Mouse (Mus musculus) forebrain, embryonic 11.5 days (tissue): ENCODE data around the gene Moap1. TPM values are rescaled to one million over a fixed set of nuclear protein-coding genes. Genes with fewer than 3 reads are reported as not detected.

Experiments
- ATAC-seq: fragments of 200-750 bp; cut with Nextera tagmentation; replicated peaks from 2 replicates; pipeline ENCODE4 v1.8.0; 2017; ENCODE audit warnings: moderate TSS enrichment; ENCODE audit not compliant: low FRiP score
- DNase-seq: peaks from one replicate; pipeline ENCODE4 v3.0.0-alpha.2; 2017; ENCODE audit warnings: low spot score
- H3K27ac ChIP-seq: fragments of 300-500 bp; sonication (generic); 2 replicates; pipeline ENCODE4 v1.5.1; 2014; ENCODE audit warnings: low read depth, low read length
- H3K27me3 ChIP-seq: fragments of 300-500 bp; sonication (generic); 2 replicates; pipeline ENCODE4 v1.6.1; 2014; ENCODE audit warnings: mild to moderate bottlenecking, low read length, mixed read lengths; ENCODE audit not compliant: control insufficient read depth, insufficient read depth
- H3K36me3 ChIP-seq: fragments of 300-500 bp; sonication (generic); 2 replicates; pipeline ENCODE4 v1.6.1; 2014; ENCODE audit warnings: mild to moderate bottlenecking, low read length, moderate library complexity, mixed read lengths; ENCODE audit not compliant: control insufficient read depth, insufficient read depth
- H3K4me1 ChIP-seq: fragments of 300-500 bp; sonication (generic); replicated peaks from 2 replicates; pipeline ENCODE4 v1.6.1; 2014; ENCODE audit warnings: low read length, mixed read lengths; ENCODE audit not compliant: control insufficient read depth, insufficient read depth
- H3K4me2 ChIP-seq: fragments of 300-500 bp; sonication (generic); 2 replicates; pipeline ENCODE4 v1.6.1; 2014; ENCODE audit warnings: low read depth, mild to moderate bottlenecking, low read length, moderate library complexity, mixed read lengths; ENCODE audit not compliant: severe bottlenecking
- H3K4me3 ChIP-seq: fragments of 300-500 bp; sonication (generic); 2 replicates; pipeline ENCODE4 v1.5.1; 2014; ENCODE audit warnings: low read depth, low read length
- H3K9ac ChIP-seq: fragments of 300-500 bp; sonication (generic); 2 replicates; pipeline ENCODE4 v1.6.1; 2014; ENCODE audit warnings: low read length
- H3K9me3 ChIP-seq: fragments of 300-500 bp; sonication (generic); 2 replicates; pipeline ENCODE4 v1.6.1; 2016; ENCODE audit warnings: low read length, mixed read lengths; ENCODE audit not compliant: control insufficient read depth
- WGBS: fragments of 180-500 bp; shearing (Covaris S2); extraction: QIAGEN DNeasy Blood & Tissue Kit; methylation state at CpG from one replicate; pipeline ENCODE4 v1.1.7; 2014; 5-methylcytosine and 5-hydroxymethylcytosine counted together
- polyA plus RNA-seq: library from polyadenylated mRNA; unstranded; fragments of >200 nt; fragmentation: Nextera tagmentation; extraction: Ambion mirVana; gene quantifications from 2 replicates; pipeline ENCODE4 v1.2.1, GENCODE M21; 2014

Moap1 gene
- polyA plus RNA-seq, 1 experiment from 2014 or later: 34.4 TPM

DNA sequence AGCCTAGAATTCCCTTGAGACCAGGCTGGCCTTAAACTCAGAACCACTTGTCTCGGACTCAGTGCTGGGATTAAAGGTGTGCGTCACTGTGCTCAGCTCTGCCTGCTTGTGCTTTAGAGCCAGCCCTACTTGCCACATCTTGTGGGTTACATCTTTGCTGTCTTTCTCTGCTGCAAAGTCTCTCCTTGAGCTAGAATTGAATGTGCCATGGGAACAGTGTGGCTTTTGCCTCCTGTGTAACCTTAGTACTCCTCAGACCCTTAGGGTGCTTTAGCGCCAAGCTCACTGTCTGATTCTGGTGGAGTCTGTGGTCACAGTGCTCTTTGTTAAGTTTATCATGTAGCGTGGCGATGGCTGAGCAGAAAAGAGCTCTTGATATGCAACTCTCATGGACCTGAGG is 29.2 kb upstream of the Moap1 start:
- H3K4me2 ChIP-seq: no peak overlapping the region
- 90% methylated on average over 5 of the region's 5 CpGs for WGBS
- H3K4me1 ChIP-seq: no peaks in the 10 kb centered on the region
- H3K27me3 ChIP-seq: no peaks in the 10 kb centered on the region
- peaks cover 21% of the 10 kb centered on the region for H3K36me3 ChIP-seq
- no peaks in the 10 kb centered on the region for H3K9me3 ChIP-seq
- no peak overlapping the region for H3K9ac ChIP-seq
- DNase-seq (no peak), ATAC-seq (no peak)
- H3K4me3 ChIP-seq: no peak overlapping the region
- H3K27ac ChIP-seq: no peak overlapping the region

- Histone ChIP-seq H3K4me2 (no peak overlapping the region), H3K36me3 (peaks cover 19% of the 10 kb centered on the region), H3K9me3 (no peaks in the 10 kb centered on the region), H3K27me3 (no peaks in the 10 kb centered on the region), H3K9ac (no peak overlapping the region), H3K27ac (no peak overlapping the region), H3K4me1 (no peaks in the 10 kb centered on the region), H3K4me3 (no peak overlapping the region)
- DNase-seq (no peak), ATAC-seq (no peak)
- 99% methylated on average over 8 of the region's 8 CpGs for WGBS
Measured at GRCm38 (mm10) chr12:102771601-102772000, 28.1 kb upstream of the Moap1 start.

- 93% methylated on average over 4 of the region's 4 CpGs for WGBS
- no peaks in the 10 kb centered on the region for H3K27me3 ChIP-seq
- no peaks in the 10 kb centered on the region for H3K4me1 ChIP-seq
- H3K4me2 ChIP-seq: no peak overlapping the region
- ATAC-seq (no peak), DNase-seq (no peak)
- H3K36me3 ChIP-seq: peaks cover 19% of the 10 kb centered on the region
- no peaks in the 10 kb centered on the region for H3K9me3 ChIP-seq
- no peak overlapping the region for H3K27ac ChIP-seq
- no peak overlapping the region for H3K9ac ChIP-seq
- H3K4me3 ChIP-seq: no peak overlapping the region
Measured at GRCm38 (mm10) chr12:102769000-102769399, 25.5 kb upstream of the Moap1 start.

GRCm38 (mm10) chr12:102763696-102764095 is 20.2 kb upstream of the Moap1 start:
- Histone ChIP-seq H3K4me3 (no peak overlapping the region), H3K4me1 (peaks cover 3% of the 10 kb centered on the region; the same call in 1 of the 2 replicates), H3K9ac (no peak overlapping the region), H3K9me3 (no peaks in the 10 kb centered on the region), H3K4me2 (no peak overlapping the region), H3K36me3 (peaks cover 5% of the 10 kb centered on the region; the same call in 1 of the 2 replicates), H3K27ac (no peak overlapping the region), H3K27me3 (no peaks in the 10 kb centered on the region)
- no peak for DNase-seq
- ATAC-seq: no peak

DNA sequence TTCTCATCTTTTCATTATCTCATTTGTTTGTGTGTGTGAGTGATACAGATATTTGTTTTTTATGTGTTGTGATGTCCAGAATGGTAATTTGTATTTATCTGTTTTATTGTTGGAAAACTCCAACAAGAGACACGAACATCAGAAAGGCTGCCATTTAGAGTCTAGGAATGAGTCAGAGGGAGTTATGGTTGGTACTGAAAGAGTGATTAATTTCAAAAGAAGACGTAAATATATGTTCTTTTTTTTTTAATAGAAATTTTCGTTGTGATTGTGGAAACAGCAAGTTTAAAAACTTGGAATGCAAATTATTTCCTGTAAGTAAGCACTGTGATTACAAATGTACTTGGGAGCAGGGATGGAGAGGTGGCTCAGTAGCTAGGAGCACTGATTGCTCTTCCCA is 18.2 kb upstream of the Moap1 start:
- Histone ChIP-seq H3K4me3 (no peak overlapping the region), H3K4me1 (peaks cover 4% of the 10 kb centered on the region; the same call in 1 of the 2 replicates), H3K9me3 (no peaks in the 10 kb centered on the region), H3K27me3 (no peaks in the 10 kb centered on the region), H3K4me2 (no peak overlapping the region), H3K27ac (no peak overlapping the region), H3K9ac (no peak overlapping the region), H3K36me3 (no peaks in the 10 kb centered on the region; the same call in 1 of the 2 replicates)
- WGBS: 89% methylated on average over 3 of the region's 3 CpGs
- ATAC-seq: no peak
- DNase-seq: no peak

GRCm38 (mm10) chr12:102758936-102759335 is 15.5 kb upstream of the Moap1 start:
- Histone ChIP-seq H3K9ac (peak overlapping the region; percentile 84), H3K9me3 (no peaks in the 10 kb centered on the region), H3K36me3 (no peaks in the 10 kb centered on the region; the same call in 1 of the 2 replicates), H3K4me3 (peak overlapping the region; percentile 75), H3K4me1 (peaks cover 8% of the 10 kb centered on the region; the same call in 1 of the 2 replicates), H3K27ac (0 out of 2 replicates have a peak overlapping the region, but pooled peaks have one; percentile 64), H3K27me3 (no peaks in the 10 kb centered on the region), H3K4me2 (peak overlapping the region; percentile 87)
- 4% methylated on average over 5 of the region's 5 CpGs for WGBS
- no peak for ATAC-seq
- DNase-seq: no peak

DNA sequence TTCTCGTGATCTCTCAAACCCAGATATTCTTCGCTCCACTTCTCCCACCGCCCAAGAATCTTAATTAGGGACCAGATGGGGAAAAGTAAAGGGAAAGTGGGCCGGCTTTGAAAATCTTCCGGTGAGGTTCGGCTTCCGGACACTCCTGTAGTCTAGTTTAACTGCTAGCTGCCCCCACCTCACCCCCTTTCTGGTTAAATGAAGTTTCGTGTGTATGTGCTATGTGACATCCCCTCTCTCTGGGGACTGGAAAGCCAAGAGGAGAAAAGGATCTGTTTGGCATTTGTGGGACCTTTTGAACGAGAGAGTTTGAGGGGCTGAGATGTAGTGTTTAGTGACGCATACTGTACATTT is 14.9 kb upstream of the Moap1 start, which contains the start of gene Gm20604:
TSS of gene Gm20604 (minus strand) at position 270 of the 354 bp plus-strand sequence.
- Histone ChIP-seq H3K4me2 (peak within 1 kb of the TSS; percentile 87), H3K36me3 (no peaks in the 10 kb centered on the region; the same call in 1 of the 2 replicates), H3K27ac (peak within 1 kb of the TSS; percentile 84), H3K27me3 (no peaks in the 10 kb centered on the region), H3K4me1 (peaks cover 8% of the 10 kb centered on the region; the same call in 1 of the 2 replicates), H3K9ac (peak within 1 kb of the TSS; percentile 84), H3K4me3 (peak within 1 kb of the TSS; percentile 75), H3K9me3 (no peaks in the 10 kb centered on the region)
- WGBS: 0% methylated on average over 10 of the region's 10 CpGs
- no peak for ATAC-seq
- DNase-seq: no peak

GRCm38 (mm10) chr12:102757689-102758402 is 14.4 kb upstream of the Moap1 start, which contains the start of the genes Gm28051, Gon7 and Ubr7:
Gm28051 (minus strand) TSS chr12:102757765.
Gon7 (minus strand) TSS chr12:102757803.
Ubr7 (plus strand) TSS chr12:102757967.
- no peaks in the 10 kb centered on the region; the same call in 1 of the 2 replicates for H3K36me3 ChIP-seq
- peak; percentile 94 for ATAC-seq
- under 1% methylated on average over 72 of the region's 73 CpGs for WGBS

More at GRCm38 (mm10) chr12:102757689-102758402, 14.4 kb upstream of the Moap1 start, which contains the start of the genes Gm28051, Gon7 and Ubr7:
- H3K27ac ChIP-seq: peak within 1 kb of the TSS; percentile 84
- DNase-seq: peak; percentile 97
- H3K4me3 ChIP-seq: peak within 1 kb of the TSS; percentile 75
- H3K9me3 ChIP-seq: no peaks in the 10 kb centered on the region
- H3K9ac ChIP-seq: peak within 1 kb of the TSS; percentile 84
- no peaks in the 10 kb centered on the region for H3K27me3 ChIP-seq
- peaks cover 8% of the 10 kb centered on the region; the same call in 1 of the 2 replicates for H3K4me1 ChIP-seq
- peak within 1 kb of the TSS; percentile 87 for H3K4me2 ChIP-seq
